ENCODE assay signal across 7 mouse cellular contexts in the genomic region with DNA sequence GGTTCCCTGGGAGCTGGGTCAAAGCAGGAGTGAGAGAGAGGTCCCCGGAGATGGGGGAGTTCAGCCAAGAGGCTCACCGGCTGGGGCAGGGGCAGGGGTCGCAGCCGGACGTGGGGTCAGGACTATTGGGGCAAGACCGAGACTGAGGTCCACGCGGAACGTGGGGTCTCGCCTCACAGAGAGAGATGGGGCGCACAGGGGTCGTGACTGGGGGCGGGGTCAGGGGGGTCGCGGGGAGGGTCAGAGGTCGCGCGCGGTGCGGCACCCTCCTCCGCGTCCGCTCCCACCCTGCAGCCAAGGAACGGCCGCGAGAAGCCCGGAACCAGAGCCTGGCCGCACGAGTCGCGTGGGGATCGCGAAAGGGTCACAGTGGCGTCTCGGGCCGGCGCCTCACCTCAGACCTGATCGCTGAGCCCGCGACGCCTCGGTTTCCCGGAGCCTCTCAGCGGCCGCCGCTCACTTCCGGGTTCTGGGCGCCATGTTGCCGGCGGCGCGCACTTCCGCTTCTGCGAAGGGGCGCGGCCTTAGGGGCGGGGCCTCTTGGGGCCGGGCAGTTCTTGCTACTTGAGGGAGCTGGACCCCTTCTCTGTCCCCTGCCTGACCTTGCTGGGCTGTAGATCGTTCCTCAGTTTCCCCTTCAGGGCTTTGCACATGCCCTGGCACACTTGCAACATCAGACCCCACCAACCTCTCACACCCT. TPM values are rescaled to one million over a fixed set of nuclear protein-coding genes. Genes with fewer than 3 reads are reported as not detected.
A peak's percentile ranks its signal among the peaks of the same experiment; 100 is the strongest.
DNase-seq lines count a peak whose midpoint lies in the region; ATAC-seq lines count a peak whose summit lies in the region.

No protein-coding gene starts in this region.

- peak; percentile 90 for DNase-seq in adrenal gland, adult 2 months
- peak; percentile 92 for DNase-seq in embryo, embryonic 10.5 days (ENCODE audit: low spot score)
- peak; percentile 84 for DNase-seq in gastrocnemius, postnatal 25 days
- peak; percentile 94 for DNase-seq in limb, embryonic 10.5 days (ENCODE audit: low spot score)
- DNase-seq in skeletal muscle tissue, adult 2 months (ENCODE audit: low read depth, low spot score): peak; percentile 69

- H3K9ac ChIP-seq in intestine, embryonic 15.5 days: peak overlapping the region; percentile 94
- H3K9ac ChIP-seq in midbrain, embryonic 12.5 days (replicated peaks): peak overlapping the region; percentile 88

- no peaks in the 10 kb centered on the region for H3K36me3 ChIP-seq in intestine, embryonic 15.5 days
- H3K36me3 ChIP-seq in limb, embryonic 10.5 days: no peaks in the 10 kb centered on the region
- no peaks in the 10 kb centered on the region for H3K36me3 ChIP-seq in midbrain, embryonic 12.5 days

- peak; percentile 86 for ATAC-seq in intestine, embryonic 15.5 days
- peak; percentile 92 for ATAC-seq in midbrain, embryonic 12.5 days (ENCODE audit: low FRiP score, low read depth)

- no peaks in the 10 kb centered on the region for H3K9me3 ChIP-seq in intestine, embryonic 15.5 days
- no peaks in the 10 kb centered on the region for H3K9me3 ChIP-seq in limb, embryonic 10.5 days (replicated peaks)
- H3K9me3 ChIP-seq in midbrain, embryonic 12.5 days: no peaks in the 10 kb centered on the region

- peaks cover 52% of the 10 kb centered on the region for H3K4me1 ChIP-seq in intestine, embryonic 15.5 days (replicated peaks)
- peaks cover 54% of the 10 kb centered on the region for H3K4me1 ChIP-seq in limb, embryonic 10.5 days
- peaks cover 17% of the 10 kb centered on the region for H3K4me1 ChIP-seq in midbrain, embryonic 12.5 days

- H3K4me3 ChIP-seq in intestine, embryonic 15.5 days (replicated peaks): peak overlapping the region; percentile 92
- H3K4me3 ChIP-seq in limb, embryonic 10.5 days: peak overlapping the region; percentile 99
- H3K4me3 ChIP-seq in midbrain, embryonic 12.5 days: peak overlapping the region; percentile 95

- no peaks in the 10 kb centered on the region for H3K27me3 ChIP-seq in intestine, embryonic 15.5 days (replicated peaks)
- H3K27me3 ChIP-seq in limb, embryonic 10.5 days (ENCODE audit: low read depth, poor library complexity, severe bottlenecking): no peaks in the 10 kb centered on the region
- 0 out of 2 replicates have a peak, but pooled peaks cover 2% of the 10 kb centered on the region for H3K27me3 ChIP-seq in midbrain, embryonic 12.5 days

- H3K27ac ChIP-seq in intestine, embryonic 15.5 days: peak overlapping the region; percentile 70
- H3K27ac ChIP-seq in limb, embryonic 10.5 days: peak overlapping the region; percentile 94
- peak overlapping the region; percentile 56 for H3K27ac ChIP-seq in midbrain, embryonic 12.5 days (replicated peaks)

- WGBS in intestine, embryonic 15.5 days: 0% methylated on average over 57 of the region's 59 CpGs
- under 1% methylated on average over 59 of the region's 59 CpGs for WGBS in limb, embryonic 10.5 days
- WGBS in midbrain, embryonic 12.5 days: under 1% methylated on average over 50 of the region's 59 CpGs

- H3K4me2 ChIP-seq in intestine, embryonic 15.5 days (replicated peaks): peak overlapping the region; percentile 89
- H3K4me2 ChIP-seq in midbrain, embryonic 12.5 days (replicated peaks): peak overlapping the region; percentile 94

RNA-seq across cellular contexts. Expression of a gene that starts 3.0 kb away (rescaled TPM):
- total RNA-seq in adrenal gland, adult 2 months (2021): 10 to 100 TPM; 38.5 to 59.3 TPM
- 102 and 120 TPM in 2 replicates for polyA plus RNA-seq in adrenal gland, adult 2 months (2012; rRNA removed)
- 1 to 10 TPM; 5.6 to 6.7 TPM for total RNA-seq in gastrocnemius, postnatal 25 days (2021)
- 12.8 and 14.0 TPM in 2 replicates for polyA plus RNA-seq in intestine, embryonic 15.5 days (2015; fragmentation: Nextera tagmentation; extraction: Ambion mirVana)
- 17.1 and 18.4 TPM in 2 replicates for polyA plus RNA-seq in limb, embryonic 10.5 days (2016; fragmentation: Nextera tagmentation; extraction: Ambion mirVana)
- polyA plus RNA-seq in midbrain, embryonic 12.5 days (2016; fragmentation: Nextera tagmentation; extraction: Ambion mirVana): 14.7 and 15.7 TPM in 2 replicates

RNA-seq across cellular contexts. Expression of a gene that starts 13.2 kb away (rescaled TPM):
- 100 to 1,000 TPM; 153 to 156 TPM for total RNA-seq in adrenal gland, adult 2 months (2021)
- polyA plus RNA-seq in adrenal gland, adult 2 months (2012; rRNA removed): 151 and 159 TPM in 2 replicates
- 100 to 1,000 TPM in 1 of 2 experiments, 10 to 100 TPM in 1; 99.8 to 120 TPM for total RNA-seq in gastrocnemius, postnatal 25 days (2021)
- 14.4 and 21.2 TPM in 2 replicates for polyA plus RNA-seq in intestine, embryonic 15.5 days (2015; fragmentation: Nextera tagmentation; extraction: Ambion mirVana)
- polyA plus RNA-seq in limb, embryonic 10.5 days (2016; fragmentation: Nextera tagmentation; extraction: Ambion mirVana): 16.1 and 17.0 TPM in 2 replicates
- polyA plus RNA-seq in midbrain, embryonic 12.5 days (2016; fragmentation: Nextera tagmentation; extraction: Ambion mirVana): 16.7 and 20.3 TPM in 2 replicates

RNA-seq across cellular contexts. Expression of a gene that starts 36.1 kb away (rescaled TPM):
- 100 to 1,000 TPM; 654 to 778 TPM for total RNA-seq in adrenal gland, adult 2 months (2021)
- 5,895 and 6,727 TPM in 2 replicates for polyA plus RNA-seq in adrenal gland, adult 2 months (2012; rRNA removed)
- total RNA-seq in gastrocnemius, postnatal 25 days (2021): 100 to 1,000 TPM; 634 to 665 TPM
- 701 and 737 TPM in 2 replicates for polyA plus RNA-seq in intestine, embryonic 15.5 days (2015; fragmentation: Nextera tagmentation; extraction: Ambion mirVana)
- polyA plus RNA-seq in limb, embryonic 10.5 days (2016; fragmentation: Nextera tagmentation; extraction: Ambion mirVana): 487 and 503 TPM in 2 replicates
- polyA plus RNA-seq in midbrain, embryonic 12.5 days (2016; fragmentation: Nextera tagmentation; extraction: Ambion mirVana): 379 and 384 TPM in 2 replicates

RNA-seq across cellular contexts. Expression of a gene that starts 38.3 kb away (rescaled TPM):
- total RNA-seq in adrenal gland, adult 2 months (2021): 100 to 1,000 TPM in 1 of 2 experiments, 10 to 100 TPM in 1; 74.5 to 118 TPM
- polyA plus RNA-seq in adrenal gland, adult 2 months (2012; rRNA removed): 84.3 and 84.6 TPM in 2 replicates
- 1 to 10 TPM; 1.2 to 1.6 TPM for total RNA-seq in gastrocnemius, postnatal 25 days (2021)
- 4.8 and 5.1 TPM in 2 replicates for polyA plus RNA-seq in intestine, embryonic 15.5 days (2015; fragmentation: Nextera tagmentation; extraction: Ambion mirVana)
- polyA plus RNA-seq in limb, embryonic 10.5 days (2016; fragmentation: Nextera tagmentation; extraction: Ambion mirVana): 3.3 and 4.7 TPM in 2 replicates
- polyA plus RNA-seq in midbrain, embryonic 12.5 days (2016; fragmentation: Nextera tagmentation; extraction: Ambion mirVana): 19.3 and 20.0 TPM in 2 replicates

RNA-seq across cellular contexts. Expression of a gene that starts 45.7 kb away (rescaled TPM):
- 100 to 1,000 TPM in 1 of 2 experiments, 10 to 100 TPM in 1; 75.8 to 115 TPM for total RNA-seq in adrenal gland, adult 2 months (2021)
- 233 and 269 TPM in 2 replicates for polyA plus RNA-seq in adrenal gland, adult 2 months (2012; rRNA removed)
- 10 to 100 TPM; 33.7 to 34.8 TPM for total RNA-seq in gastrocnemius, postnatal 25 days (2021)
- polyA plus RNA-seq in intestine, embryonic 15.5 days (2015; fragmentation: Nextera tagmentation; extraction: Ambion mirVana): 14.1 and 16.1 TPM in 2 replicates
- 26.2 and 27.1 TPM in 2 replicates for polyA plus RNA-seq in limb, embryonic 10.5 days (2016; fragmentation: Nextera tagmentation; extraction: Ambion mirVana)
- polyA plus RNA-seq in midbrain, embryonic 12.5 days (2016; fragmentation: Nextera tagmentation; extraction: Ambion mirVana): 41.7 and 46.4 TPM in 2 replicates

Comparison
In these comparisons a context has a peak if more than half of its experiments do, and no peak if none do; other contexts are left out.
1. Peak in every context shown above with its lines: DNase-seq, ATAC-seq, H3K4me3 ChIP-seq and H3K27ac ChIP-seq.